Mouse (Mus musculus) olfactory bulb, adult 2 months (tissue): ENCODE measurements around the gene Slc7a8.

Experiments used
- CTCF ChIP-seq: fragments of 200-500 bp; IDR thresholded peaks from 2 replicates; pipeline ENCODE4 v1.5.1; 2012; ENCODE audit warnings: low read depth, mild to moderate bottlenecking, low read length, moderate library complexity; ENCODE audit not compliant: insufficient read depth
- POLR2A ChIP-seq: fragments of 200-500 bp; IDR thresholded peaks from 2 replicates; pipeline ENCODE4 v1.6.1; 2012; ENCODE audit warnings: mild to moderate bottlenecking, low read depth, low read length, moderate library complexity; ENCODE audit not compliant: insufficient read depth

- TF ChIP-seq CTCF (no peak), POLR2A (no peak)
These were observed 12.4 kb upstream of the Slc7a8 start for GRCm38 (mm10) chr14:54793894-54794830.
